Mouse (Mus musculus) cerebellum, adult 2 months (tissue): Measurements from ENCODE around the gene Cwc27.

Experiments used
- CTCF ChIP-seq: fragments of 200-500 bp; IDR thresholded peaks from 2 replicates; pipeline ENCODE4 v1.5.1; 2011; ENCODE audit warnings: low read depth, mild to moderate bottlenecking, control low read depth, low read length, moderate library complexity, borderline replicate concordance; ENCODE audit not compliant: insufficient read depth
- POLR2A ChIP-seq: fragments of 200-500 bp; IDR thresholded peaks from 2 replicates; pipeline ENCODE4 v1.6.1; 2011; ENCODE audit warnings: low read length, control low read depth, borderline replicate concordance; ENCODE audit not compliant: insufficient read depth

DNA sequence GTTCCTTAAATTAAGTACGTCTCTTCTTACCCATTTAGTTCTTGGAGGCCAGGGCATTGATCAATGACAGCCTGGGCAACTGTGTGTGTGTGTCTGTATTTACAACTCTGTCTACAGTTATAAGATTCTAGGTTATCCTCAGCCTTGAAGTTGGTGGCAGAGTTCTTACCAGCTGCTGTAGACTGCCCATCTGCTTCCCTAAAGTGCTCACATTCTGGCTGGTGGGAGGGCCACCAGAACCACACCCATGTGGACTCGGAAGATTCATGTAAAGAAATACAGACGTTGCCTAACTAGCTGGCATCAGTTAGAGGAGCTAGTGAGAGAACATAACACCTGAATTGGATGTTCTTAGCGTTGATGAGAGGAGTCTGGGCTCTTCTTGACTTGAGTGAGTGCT is 25.0 kb upstream of the Cwc27 start:
- TF ChIP-seq CTCF (no peak), POLR2A (no peak)
